Mouse (Mus musculus): ENCODE measurements around the gene Ret.

The Ret gene

DNA sequence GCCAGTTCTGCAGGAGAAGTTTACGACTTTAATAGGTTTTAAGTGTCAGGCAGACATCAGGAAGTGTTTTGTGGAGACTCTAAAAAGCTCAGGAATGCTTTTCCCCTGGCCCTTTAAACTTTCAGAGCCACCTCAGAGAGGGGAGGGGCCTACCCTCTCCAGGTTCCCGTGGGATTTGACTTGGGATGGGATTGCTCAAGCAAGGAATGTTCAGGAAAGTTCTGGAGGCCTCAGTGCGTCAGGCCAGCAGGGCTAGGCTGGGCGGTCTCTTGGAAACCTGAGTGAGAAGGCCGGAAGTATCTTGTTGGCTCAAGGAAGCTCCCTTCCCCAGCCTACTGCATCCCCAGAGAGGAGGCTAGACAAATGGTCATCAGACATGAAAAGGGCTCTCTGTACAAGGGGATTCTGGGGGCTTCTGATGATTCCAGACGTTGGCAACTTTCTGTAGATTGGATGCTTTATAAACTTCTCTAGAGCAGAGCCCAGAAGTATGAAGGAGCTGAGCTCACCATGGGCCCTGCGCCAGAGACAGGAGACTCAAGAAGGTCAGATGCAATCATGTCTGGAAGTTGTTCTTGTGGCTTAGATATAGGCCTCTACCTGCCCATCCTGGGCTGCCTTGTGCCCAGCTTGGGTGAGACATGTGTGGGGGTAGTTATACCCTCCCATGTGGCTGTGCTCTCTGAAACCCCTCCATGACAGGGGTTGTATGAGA lies 7.8 kb upstream of the Ret start:
- no peak for TF ChIP-seq NANOG (IDR thresholded peaks at IDR 0.05; ENCODE audit: borderline replicate concordance, low read length)
- no peak for TF ChIP-seq POU5F1 (IDR thresholded peaks at IDR 0.05; ENCODE audit: borderline replicate concordance, low read length)
- TF ChIP-seq CTCF (conservative IDR thresholded peaks at IDR 0.05; ENCODE audit: low read length), result no peak
- H3K4me3 ChIP-seq (replicated peaks; ENCODE audit: low read length), result no peak overlapping the region
- no peaks in the 10 kb centered on the region for H3K9me3 ChIP-seq (ENCODE audit: low read length)
- peaks cover 64% of the 10 kb centered on the region for H3K27me3 ChIP-seq (ENCODE audit: insufficient read depth, low read length)
- no peaks in the 10 kb centered on the region for H3K36me3 ChIP-seq (ENCODE audit: insufficient read depth, low read length)
- no peaks in the 10 kb centered on the region for H3K4me1 ChIP-seq (replicated peaks; ENCODE audit: low read depth, low read length)

DNA sequence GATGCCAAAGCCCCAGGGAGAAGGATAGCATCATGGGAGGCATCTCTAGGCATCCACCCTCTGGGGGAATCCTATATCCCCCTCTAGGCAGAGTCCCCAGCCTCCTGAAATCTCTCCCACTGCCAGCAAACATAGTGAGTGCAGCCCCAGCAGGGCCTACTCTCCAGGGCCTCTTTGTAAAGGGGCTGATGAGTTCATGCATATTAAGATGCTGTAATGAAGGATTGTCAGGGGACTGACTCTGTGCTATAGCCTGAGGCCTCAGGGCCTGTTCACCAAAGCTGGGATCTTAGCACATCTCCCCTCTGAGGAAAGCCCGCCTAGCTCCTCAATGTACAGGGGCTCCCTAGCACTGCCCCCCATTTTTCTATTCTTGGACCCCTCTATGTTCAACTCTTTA lies 6.6 kb upstream of the Ret start:
- no peak overlapping the region for H3K4me3 ChIP-seq (replicated peaks; ENCODE audit: low read length)
- TF ChIP-seq POU5F1 (IDR thresholded peaks at IDR 0.05; ENCODE audit: borderline replicate concordance, low read length) (no peak), CTCF (conservative IDR thresholded peaks at IDR 0.05; ENCODE audit: low read length) (no peak), NANOG (IDR thresholded peaks at IDR 0.05; ENCODE audit: borderline replicate concordance, low read length) (no peak)
- peaks cover 76% of the 10 kb centered on the region for H3K27me3 ChIP-seq (ENCODE audit: insufficient read depth, low read length)
- no peaks in the 10 kb centered on the region for H3K9me3 ChIP-seq (ENCODE audit: low read length)
- no peaks in the 10 kb centered on the region for H3K36me3 ChIP-seq (ENCODE audit: insufficient read depth, low read length)
- no peaks in the 10 kb centered on the region for H3K4me1 ChIP-seq (replicated peaks; ENCODE audit: low read depth, low read length)

DNA sequence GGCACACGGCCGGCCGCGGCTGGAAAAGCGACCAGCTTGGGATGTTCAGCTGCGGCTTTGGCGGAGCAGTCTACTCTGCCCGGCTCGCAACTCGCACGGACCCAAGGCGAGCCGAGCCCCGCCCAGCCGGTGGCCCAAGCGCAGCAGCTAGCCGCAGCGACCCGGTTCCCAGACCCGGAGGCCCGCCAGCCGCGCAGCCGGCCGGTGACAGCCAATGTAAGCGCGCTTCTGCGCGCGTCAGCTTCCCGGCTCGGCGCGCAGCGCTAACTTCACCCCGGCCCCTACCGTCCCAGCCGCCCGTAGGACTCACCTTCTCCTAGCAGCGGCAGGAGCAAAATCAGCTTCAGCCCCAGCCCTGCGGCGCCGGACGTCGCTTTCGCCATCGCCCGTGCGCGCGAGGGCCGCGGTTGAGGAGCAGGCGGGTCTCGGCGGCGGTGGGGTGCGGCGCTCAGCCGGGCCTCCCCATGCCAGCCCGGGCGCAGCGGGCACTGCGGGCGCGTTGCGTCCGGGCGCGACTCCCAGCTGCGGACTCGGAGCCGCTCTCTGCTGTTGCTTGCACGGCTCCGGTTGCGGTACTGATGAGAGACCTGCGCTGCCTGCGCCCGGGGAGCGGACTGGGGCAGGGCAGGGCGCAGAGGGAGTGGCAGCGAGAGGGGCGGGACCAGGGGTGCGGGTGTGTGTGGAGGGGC lies 623 bp downstream of the Ret start:
- no peaks in the 10 kb centered on the region for H3K36me3 ChIP-seq (ENCODE audit: insufficient read depth, low read length)
- peaks cover 18% of the 10 kb centered on the region for H3K4me1 ChIP-seq (replicated peaks; ENCODE audit: low read depth, low read length)
- TF ChIP-seq NANOG (IDR thresholded peaks at IDR 0.05; ENCODE audit: borderline replicate concordance, low read length) (no peak), POU5F1 (IDR thresholded peaks at IDR 0.05; ENCODE audit: borderline replicate concordance, low read length) (no peak), CTCF (conservative IDR thresholded peaks at IDR 0.05; ENCODE audit: low read length) (no peak)
- no peaks in the 10 kb centered on the region for H3K9me3 ChIP-seq (ENCODE audit: low read length)
- H3K4me3 ChIP-seq (replicated peaks; ENCODE audit: low read length), result peak overlapping the region; percentile 87
- H3K27me3 ChIP-seq (ENCODE audit: insufficient read depth, low read length), result peaks cover 97% of the 10 kb centered on the region

GRCm38 (mm10) chr6:118195108-118195507 lies 2.4 kb downstream of the Ret start:
- H3K27me3 ChIP-seq (ENCODE audit: insufficient read depth, low read length), result peaks cover 90% of the 10 kb centered on the region
- H3K9me3 ChIP-seq (ENCODE audit: low read length), result no peaks in the 10 kb centered on the region
- peaks cover 18% of the 10 kb centered on the region for H3K4me1 ChIP-seq (replicated peaks; ENCODE audit: low read depth, low read length)
- TF ChIP-seq CTCF (conservative IDR thresholded peaks at IDR 0.05; ENCODE audit: low read length) (peak; percentile 34), POU5F1 (IDR thresholded peaks at IDR 0.05; ENCODE audit: borderline replicate concordance, low read length) (no peak), NANOG (IDR thresholded peaks at IDR 0.05; ENCODE audit: borderline replicate concordance, low read length) (no peak)
- no peaks in the 10 kb centered on the region for H3K36me3 ChIP-seq (ENCODE audit: insufficient read depth, low read length)
- H3K4me3 ChIP-seq (replicated peaks; ENCODE audit: low read length), result no peak overlapping the region

GRCm38 (mm10) chr6:118192882-118193281 lies 4.6 kb downstream of the Ret start:
- H3K27me3 ChIP-seq (ENCODE audit: insufficient read depth, low read length), result peaks cover 75% of the 10 kb centered on the region
- peaks cover 11% of the 10 kb centered on the region for H3K4me1 ChIP-seq (replicated peaks; ENCODE audit: low read depth, low read length)
- no peaks in the 10 kb centered on the region for H3K9me3 ChIP-seq (ENCODE audit: low read length)
- H3K36me3 ChIP-seq (ENCODE audit: insufficient read depth, low read length), result no peaks in the 10 kb centered on the region
- H3K4me3 ChIP-seq (replicated peaks; ENCODE audit: low read length), result no peak overlapping the region
- TF ChIP-seq CTCF (conservative IDR thresholded peaks at IDR 0.05; ENCODE audit: low read length) (no peak), NANOG (IDR thresholded peaks at IDR 0.05; ENCODE audit: borderline replicate concordance, low read length) (no peak), POU5F1 (IDR thresholded peaks at IDR 0.05; ENCODE audit: borderline replicate concordance, low read length) (no peak)

GRCm38 (mm10) chr6:118192199-118192598 lies 5.3 kb downstream of the Ret start:
- Histone ChIP-seq H3K27me3 (ENCODE audit: insufficient read depth, low read length) (peaks cover 71% of the 10 kb centered on the region), H3K4me1 (replicated peaks; ENCODE audit: low read depth, low read length) (peaks cover 6% of the 10 kb centered on the region; the same call in 1 of the 2 replicates), H3K4me3 (replicated peaks; ENCODE audit: low read length) (no peak overlapping the region), H3K36me3 (ENCODE audit: insufficient read depth, low read length) (no peaks in the 10 kb centered on the region), H3K9me3 (ENCODE audit: low read length) (no peaks in the 10 kb centered on the region)
- TF ChIP-seq POU5F1 (IDR thresholded peaks at IDR 0.05; ENCODE audit: borderline replicate concordance, low read length), result no peak
- TF ChIP-seq CTCF (conservative IDR thresholded peaks at IDR 0.05; ENCODE audit: low read length), result no peak
- TF ChIP-seq NANOG (IDR thresholded peaks at IDR 0.05; ENCODE audit: borderline replicate concordance, low read length), result no peak

- Histone ChIP-seq H3K9me3 (ENCODE audit: low read length) (no peaks in the 10 kb centered on the region), H3K27me3 (ENCODE audit: insufficient read depth, low read length) (peaks cover 48% of the 10 kb centered on the region), H3K4me3 (replicated peaks; ENCODE audit: low read length) (no peak overlapping the region), H3K36me3 (ENCODE audit: insufficient read depth, low read length) (no peaks in the 10 kb centered on the region), H3K4me1 (replicated peaks; ENCODE audit: low read depth, low read length) (no peaks in the 10 kb centered on the region; the same call in 1 of the 2 replicates)
- TF ChIP-seq POU5F1 (IDR thresholded peaks at IDR 0.05; ENCODE audit: borderline replicate concordance, low read length) (no peak), CTCF (conservative IDR thresholded peaks at IDR 0.05; ENCODE audit: low read length) (no peak), NANOG (IDR thresholded peaks at IDR 0.05; ENCODE audit: borderline replicate concordance, low read length) (no peak)
Observed at GRCm38 (mm10) chr6:118189764-118190163, 7.8 kb downstream of the Ret start.

DNA sequence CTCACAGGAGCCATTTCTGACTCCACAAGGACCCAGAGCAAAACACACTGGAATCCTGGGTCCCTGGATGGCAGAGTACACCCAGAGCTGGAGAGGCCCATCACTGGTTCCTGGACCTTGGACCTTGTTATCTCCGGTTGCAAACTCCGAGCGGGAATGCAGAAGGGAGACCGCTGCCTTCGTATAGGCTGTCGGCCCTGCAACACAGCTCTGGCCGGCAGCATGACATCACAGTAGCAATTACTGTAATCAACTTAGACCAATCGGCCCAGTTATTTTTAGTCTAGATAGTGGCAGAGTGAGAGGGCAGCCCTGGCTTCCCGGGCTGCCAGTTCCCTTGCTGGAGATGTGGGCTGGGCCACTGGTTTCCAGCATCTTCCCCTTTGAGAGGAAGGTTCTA lies 8.9 kb downstream of the Ret start:
- Histone ChIP-seq H3K4me1 (replicated peaks; ENCODE audit: low read depth, low read length) (no peaks in the 10 kb centered on the region; the same call in 1 of the 2 replicates), H3K9me3 (ENCODE audit: low read length) (no peaks in the 10 kb centered on the region), H3K36me3 (ENCODE audit: insufficient read depth, low read length) (no peaks in the 10 kb centered on the region), H3K4me3 (replicated peaks; ENCODE audit: low read length) (no peak overlapping the region), H3K27me3 (ENCODE audit: insufficient read depth, low read length) (peaks cover 37% of the 10 kb centered on the region)
- no peak for TF ChIP-seq POU5F1 (IDR thresholded peaks at IDR 0.05; ENCODE audit: borderline replicate concordance, low read length)

All from E14TG2a.4 (cell line).